Mouse (Mus musculus): ENCODE data around the gene Ppm1g.

DNA sequence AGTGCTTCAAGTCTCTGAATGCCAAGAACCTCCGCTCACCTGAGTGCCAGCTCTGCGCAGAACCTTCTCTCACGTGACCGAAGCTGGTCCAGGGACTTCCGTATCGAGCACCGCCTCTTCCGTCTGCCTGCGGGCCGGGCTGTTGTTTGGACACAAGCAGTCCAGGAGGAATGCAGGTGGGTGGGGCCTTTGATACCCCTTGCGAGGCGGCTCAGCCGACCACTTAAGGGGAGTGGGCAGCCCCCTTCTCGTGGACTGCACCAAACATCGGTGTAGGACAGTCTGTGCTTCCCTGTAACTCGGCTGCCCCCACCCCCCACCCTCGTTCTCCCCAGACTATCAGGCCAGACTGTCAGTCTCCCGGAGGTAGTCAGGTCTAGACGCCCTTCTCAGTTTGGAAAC is 66.3 kb downstream of the Ppm1g start, which contains the start of gene Mpv17:
- TF ChIP-seq CTCF (IDR thresholded peaks at IDR 0.05; ENCODE audit: low read depth) (no peak), EP300 (IDR thresholded peaks at IDR 0.05; ENCODE audit: low read depth) (no peak)

Data from liver, postnatal 0 days (tissue).